Mouse (Mus musculus): ENCODE measurements around the gene Lypd6. TPM values are rescaled to one million over a fixed set of nuclear protein-coding genes. Genes with fewer than 3 reads are reported as not detected.

Gene Lypd6
- polyA plus RNA-seq, 1 experiment = 9.0 TPM

DNA sequence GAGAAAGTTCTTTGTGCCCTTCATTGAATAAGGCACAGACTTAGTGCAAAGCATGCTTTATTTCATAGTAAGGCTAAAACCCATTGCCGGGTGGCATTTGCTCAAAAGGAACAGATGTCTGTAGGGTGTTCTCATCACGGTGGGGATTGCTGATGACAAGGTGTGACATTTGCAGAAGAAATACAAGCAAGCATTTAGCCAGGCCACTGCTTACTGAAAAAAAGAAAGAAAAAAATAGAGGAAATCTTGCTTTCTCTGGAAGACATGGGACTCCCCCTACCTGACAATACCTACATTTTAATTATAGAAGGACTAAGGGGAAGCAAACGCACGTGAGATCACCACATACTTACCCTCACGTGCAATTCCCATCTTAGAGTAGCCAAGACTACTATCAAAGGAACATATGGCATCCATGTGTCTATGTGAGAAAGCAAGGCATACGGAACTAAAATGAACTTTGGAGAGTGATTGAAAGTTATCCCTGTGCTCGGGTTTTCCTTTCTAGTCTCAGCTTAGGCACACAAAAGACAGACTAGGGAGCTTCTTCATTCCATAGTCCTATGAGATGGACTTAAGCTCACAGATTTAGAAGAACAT, 21.3 kb upstream of the Lypd6 start:
- Histone ChIP-seq H3K4me3 (ENCODE audit: low read depth, low read length) (no peak overlapping the region), H3K9ac (ENCODE audit: low read depth, poor library complexity, severe bottlenecking) (no peak overlapping the region), H3K4me1 (ENCODE audit: control insufficient read depth, insufficient read depth, low read length) (no peaks in the 10 kb centered on the region), H3K36me3 (ENCODE audit: control insufficient read depth, insufficient read depth, low read length, poor library complexity, severe bottlenecking) (no peaks in the 10 kb centered on the region), H3K27ac (ENCODE audit: insufficient read depth, low read length) (no peak overlapping the region), H3K27me3 (ENCODE audit: control insufficient read depth, insufficient read depth, low read length, poor library complexity, severe bottlenecking) (no peaks in the 10 kb centered on the region; the same call in 1 of the 2 replicates), H3K9me3 (replicated peaks; ENCODE audit: control insufficient read depth, insufficient read depth, low read length, poor library complexity, severe bottlenecking) (no peaks in the 10 kb centered on the region)
- no peak for TF ChIP-seq POLR2A (IDR thresholded peaks at IDR 0.05; ENCODE audit: insufficient read depth, low read length)
- no peak for TF ChIP-seq EP300 (IDR thresholded peaks at IDR 0.05; ENCODE audit: insufficient read depth, low read depth, low read length)
- TF ChIP-seq CTCF (IDR thresholded peaks at IDR 0.05; ENCODE audit: low read depth, low read length) = no peak

DNA sequence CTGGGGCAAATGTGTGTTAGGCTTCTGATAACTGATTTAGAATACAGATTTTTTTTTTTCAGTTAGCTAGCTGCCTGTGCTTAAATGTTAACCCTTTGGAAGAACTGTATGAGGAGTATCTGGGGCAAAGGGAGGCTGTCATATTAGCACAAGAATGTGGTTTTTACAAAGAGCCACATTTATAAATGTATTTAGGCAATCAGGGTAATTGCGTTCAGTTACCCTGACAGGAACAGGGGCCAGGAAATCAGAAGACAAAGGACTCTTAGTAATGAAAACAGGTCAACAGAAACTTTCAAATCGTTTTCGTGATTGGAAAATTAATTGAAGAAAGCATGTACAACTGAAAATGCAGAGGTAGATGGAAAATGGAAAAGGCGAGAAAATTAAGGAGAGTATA, 20.4 kb upstream of the Lypd6 start:
- Histone ChIP-seq H3K9ac (ENCODE audit: low read depth, poor library complexity, severe bottlenecking) (no peak overlapping the region), H3K36me3 (ENCODE audit: control insufficient read depth, insufficient read depth, low read length, poor library complexity, severe bottlenecking) (no peaks in the 10 kb centered on the region), H3K27me3 (ENCODE audit: control insufficient read depth, insufficient read depth, low read length, poor library complexity, severe bottlenecking) (no peaks in the 10 kb centered on the region; the same call in 1 of the 2 replicates), H3K27ac (ENCODE audit: insufficient read depth, low read length) (no peak overlapping the region), H3K4me3 (ENCODE audit: low read depth, low read length) (no peak overlapping the region), H3K4me1 (ENCODE audit: control insufficient read depth, insufficient read depth, low read length) (no peaks in the 10 kb centered on the region), H3K9me3 (replicated peaks; ENCODE audit: control insufficient read depth, insufficient read depth, low read length, poor library complexity, severe bottlenecking) (no peaks in the 10 kb centered on the region)
- TF ChIP-seq CTCF (IDR thresholded peaks at IDR 0.05; ENCODE audit: low read depth, low read length) (no peak), POLR2A (IDR thresholded peaks at IDR 0.05; ENCODE audit: insufficient read depth, low read length) (no peak), EP300 (IDR thresholded peaks at IDR 0.05; ENCODE audit: insufficient read depth, low read depth, low read length) (no peak)

DNA sequence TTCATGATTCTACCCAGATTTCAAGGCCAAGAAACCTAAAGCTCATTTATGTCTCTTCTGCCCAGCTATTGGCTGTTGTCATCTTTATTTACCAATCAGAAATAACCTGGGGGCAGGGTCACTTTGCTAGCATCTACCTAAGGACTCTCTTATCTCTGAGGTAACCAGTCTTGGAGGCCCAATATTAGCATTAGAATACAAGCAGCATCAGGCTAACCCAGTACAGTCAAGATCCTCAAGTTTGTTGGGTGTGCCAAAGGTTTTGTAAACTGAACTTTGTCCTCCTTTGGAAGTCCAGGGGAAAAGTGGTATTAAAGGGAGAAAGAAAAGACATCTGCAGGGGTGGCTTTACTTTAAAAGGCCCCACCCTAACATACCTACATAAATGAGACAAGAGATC, 17.8 kb upstream of the Lypd6 start:
- no peaks in the 10 kb centered on the region for H3K4me1 ChIP-seq (ENCODE audit: control insufficient read depth, insufficient read depth, low read length)
- TF ChIP-seq POLR2A (IDR thresholded peaks at IDR 0.05; ENCODE audit: insufficient read depth, low read length) = no peak
- no peak for TF ChIP-seq EP300 (IDR thresholded peaks at IDR 0.05; ENCODE audit: insufficient read depth, low read depth, low read length)
- TF ChIP-seq CTCF (IDR thresholded peaks at IDR 0.05; ENCODE audit: low read depth, low read length) = no peak
- H3K9ac ChIP-seq (ENCODE audit: low read depth, poor library complexity, severe bottlenecking) = no peak overlapping the region
- H3K4me3 ChIP-seq (ENCODE audit: low read depth, low read length) = no peak overlapping the region
- no peaks in the 10 kb centered on the region for H3K36me3 ChIP-seq (ENCODE audit: control insufficient read depth, insufficient read depth, low read length, poor library complexity, severe bottlenecking)
- no peak overlapping the region for H3K27ac ChIP-seq (ENCODE audit: insufficient read depth, low read length)
- no peaks in the 10 kb centered on the region; the same call in 1 of the 2 replicates for H3K27me3 ChIP-seq (ENCODE audit: control insufficient read depth, insufficient read depth, low read length, poor library complexity, severe bottlenecking)
- no peaks in the 10 kb centered on the region for H3K9me3 ChIP-seq (replicated peaks; ENCODE audit: control insufficient read depth, insufficient read depth, low read length, poor library complexity, severe bottlenecking)

DNA sequence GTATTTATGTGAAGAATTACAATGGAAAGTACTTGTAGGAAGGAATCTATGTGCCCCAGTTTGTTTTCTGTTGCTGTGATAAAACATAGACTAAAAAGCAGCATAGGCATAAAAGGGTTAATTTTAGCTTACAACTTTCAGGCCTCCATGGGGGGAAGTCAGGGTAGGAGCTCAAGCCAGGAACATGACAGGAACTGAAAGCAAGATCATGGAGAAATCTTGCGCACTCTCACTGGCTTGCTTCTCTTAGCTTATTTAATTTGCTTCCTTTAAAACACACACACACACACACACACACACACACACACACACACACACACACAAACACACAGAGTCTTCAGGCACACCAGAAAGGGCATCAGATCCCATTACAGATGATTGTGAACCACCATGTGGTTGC, 12.3 kb upstream of the Lypd6 start:
- no peak overlapping the region for H3K27ac ChIP-seq (ENCODE audit: insufficient read depth, low read length)
- H3K4me1 ChIP-seq (ENCODE audit: control insufficient read depth, insufficient read depth, low read length) = no peaks in the 10 kb centered on the region
- TF ChIP-seq CTCF (IDR thresholded peaks at IDR 0.05; ENCODE audit: low read depth, low read length) = no peak
- TF ChIP-seq POLR2A (IDR thresholded peaks at IDR 0.05; ENCODE audit: insufficient read depth, low read length) = no peak
- TF ChIP-seq EP300 (IDR thresholded peaks at IDR 0.05; ENCODE audit: insufficient read depth, low read depth, low read length) = no peak
- H3K27me3 ChIP-seq (ENCODE audit: control insufficient read depth, insufficient read depth, low read length, poor library complexity, severe bottlenecking) = no peaks in the 10 kb centered on the region; the same call in 1 of the 2 replicates
- no peak overlapping the region for H3K4me3 ChIP-seq (ENCODE audit: low read depth, low read length)
- no peaks in the 10 kb centered on the region for H3K9me3 ChIP-seq (replicated peaks; ENCODE audit: control insufficient read depth, insufficient read depth, low read length, poor library complexity, severe bottlenecking)
- no peak overlapping the region for H3K9ac ChIP-seq (ENCODE audit: low read depth, poor library complexity, severe bottlenecking)
- H3K36me3 ChIP-seq (ENCODE audit: control insufficient read depth, insufficient read depth, low read length, poor library complexity, severe bottlenecking) = no peaks in the 10 kb centered on the region

DNA sequence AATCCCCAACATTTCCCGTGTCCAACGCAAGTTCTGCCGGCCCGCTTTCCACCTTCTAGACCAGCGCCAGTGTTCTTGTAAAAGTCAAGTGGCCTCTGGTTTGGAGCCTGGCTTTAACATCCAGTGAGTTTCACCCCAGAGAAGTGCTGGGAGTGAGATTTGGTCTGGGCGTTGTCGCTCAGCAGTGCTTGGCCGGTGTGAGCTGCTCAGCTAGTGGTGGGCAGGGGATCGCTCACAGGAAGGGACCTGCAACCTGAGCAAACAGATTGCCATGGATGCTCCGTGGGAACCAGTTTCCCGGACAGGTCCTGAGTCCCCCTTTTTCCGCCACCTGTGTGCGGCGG, 355 bp upstream of the Lypd6 start:
- Histone ChIP-seq H3K9ac (ENCODE audit: low read depth, poor library complexity, severe bottlenecking) (0 out of 2 replicates have a peak overlapping the region, but pooled peaks have one; percentile 75), H3K4me1 (ENCODE audit: control insufficient read depth, insufficient read depth, low read length) (no peaks in the 10 kb centered on the region), H3K27ac (ENCODE audit: insufficient read depth, low read length) (no peak overlapping the region), H3K36me3 (ENCODE audit: control insufficient read depth, insufficient read depth, low read length, poor library complexity, severe bottlenecking) (no peaks in the 10 kb centered on the region), H3K9me3 (replicated peaks; ENCODE audit: control insufficient read depth, insufficient read depth, low read length, poor library complexity, severe bottlenecking) (no peaks in the 10 kb centered on the region), H3K27me3 (ENCODE audit: control insufficient read depth, insufficient read depth, low read length, poor library complexity, severe bottlenecking) (peaks cover 4% of the 10 kb centered on the region), H3K4me3 (ENCODE audit: low read depth, low read length) (peak overlapping the region; percentile 76)
- TF ChIP-seq CTCF (IDR thresholded peaks at IDR 0.05; ENCODE audit: low read depth, low read length) (no peak), POLR2A (IDR thresholded peaks at IDR 0.05; ENCODE audit: insufficient read depth, low read length) (no peak), EP300 (IDR thresholded peaks at IDR 0.05; ENCODE audit: insufficient read depth, low read depth, low read length) (0 out of 2 replicates have a peak, but pooled peaks have one; percentile 11)

DNA sequence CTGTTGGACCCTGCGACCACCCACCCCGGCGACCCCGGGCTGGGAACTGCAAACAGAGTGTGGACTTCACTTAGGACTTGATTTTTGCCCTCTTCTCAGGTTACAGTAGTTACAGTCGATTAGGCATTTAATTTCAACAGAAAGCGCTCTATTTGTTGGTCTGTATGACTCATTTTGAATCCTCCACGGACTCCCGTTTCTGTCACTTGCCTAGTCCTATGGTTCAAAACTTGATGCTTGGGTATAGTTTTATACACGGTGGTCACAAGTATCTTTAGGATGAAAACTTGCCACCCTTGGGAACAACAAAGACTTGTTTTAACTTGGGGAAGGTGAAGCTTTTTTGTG, 713 bp downstream of the Lypd6 start:
- H3K9me3 ChIP-seq (replicated peaks; ENCODE audit: control insufficient read depth, insufficient read depth, low read length, poor library complexity, severe bottlenecking) = no peaks in the 10 kb centered on the region
- no peaks in the 10 kb centered on the region for H3K4me1 ChIP-seq (ENCODE audit: control insufficient read depth, insufficient read depth, low read length)
- no peak overlapping the region for H3K27ac ChIP-seq (ENCODE audit: insufficient read depth, low read length)
- no peaks in the 10 kb centered on the region for H3K36me3 ChIP-seq (ENCODE audit: control insufficient read depth, insufficient read depth, low read length, poor library complexity, severe bottlenecking)
- peak overlapping the region; percentile 75 for H3K9ac ChIP-seq (ENCODE audit: low read depth, poor library complexity, severe bottlenecking)
- peaks cover 4% of the 10 kb centered on the region for H3K27me3 ChIP-seq (ENCODE audit: control insufficient read depth, insufficient read depth, low read length, poor library complexity, severe bottlenecking)
- no peak for TF ChIP-seq CTCF (IDR thresholded peaks at IDR 0.05; ENCODE audit: low read depth, low read length)
- TF ChIP-seq EP300 (IDR thresholded peaks at IDR 0.05; ENCODE audit: insufficient read depth, low read depth, low read length) = no peak
- TF ChIP-seq POLR2A (IDR thresholded peaks at IDR 0.05; ENCODE audit: insufficient read depth, low read length) = no peak
- H3K4me3 ChIP-seq (ENCODE audit: low read depth, low read length) = peak overlapping the region; percentile 76
